Mouse (Mus musculus) megakaryocyte progenitor cell, adult 5-6 weeks (primary cell): ENCODE measurements around the gene Olfr298. TPM values are rescaled to one million over a fixed set of nuclear protein-coding genes. Genes with fewer than 3 reads are reported as not detected.

ENCODE experiments used
- ATAC-seq: replicated peaks from 2 replicates; pipeline ENCODE4 v1.8.0; 2016; ENCODE audit warnings: mild to moderate bottlenecking, moderate TSS enrichment, inconsistent platforms; ENCODE audit not compliant: poor library complexity
- total RNA-seq, 2 experiments: library from RNA; stranded (forward) in 1 of 2; stranded (reverse) in 1 of 2; fragments of 157-497, 149-512 nt in 1 of 2; fragments of 200-1000 nt in 1 of 2; gene quantifications; 2 replicates each; pipeline versions ENCODE4 v1.2.3 to v1.2.4; 2015 to 2017

Gene Olfr298
- total RNA-seq (2015) = not detected in 2 replicates
- total RNA-seq (2017) = not detected in 2 replicates

DNA sequence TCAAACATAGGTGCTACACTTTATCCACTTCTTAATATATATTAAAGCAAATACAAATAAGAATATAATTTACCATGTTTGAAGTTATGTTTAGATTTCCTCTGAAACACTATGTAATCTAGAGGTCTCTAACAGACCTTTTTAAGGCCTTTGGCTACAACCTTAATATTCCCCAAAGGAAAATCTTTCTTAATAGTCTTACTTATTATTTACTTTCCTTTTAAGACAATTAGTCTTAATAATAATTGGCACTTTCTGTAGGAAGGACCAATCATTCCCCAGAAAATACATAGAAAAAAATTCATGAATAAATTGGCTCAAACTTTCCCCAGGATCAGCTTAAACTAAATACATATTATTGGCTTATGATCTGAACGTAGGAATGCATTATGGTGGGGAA is at the start of gene Olfr298:
TSS of gene Olfr298 (minus strand) at position 101 of the 400 bp plus-strand sequence.
- no peak for ATAC-seq

- ATAC-seq = no peak
Measured at GRCm38 (mm10) chr7:86519668-86520067, 27.4 kb upstream of the Olfr298 start, which contains the start of gene Olfr297. Gene Olfr297 (plus strand): TSS chr7:86519968.

- ATAC-seq = no peak
Measured at GRCm38 (mm10) chr7:86459621-86460020, 32.7 kb downstream of the Olfr298 start, which contains the start of gene Olfr299. Gene Olfr299 (plus strand): TSS chr7:86459921.

Other genes starting within 250 kb of the Olfr298 start
- not detected in 2 replicates for gene Vmn2r76, start 246.2 kb downstream of the Olfr298 start, total RNA-seq (2015)
- gene Vmn2r76, start 246.2 kb downstream of the Olfr298 start, total RNA-seq (2017) = not detected in 2 replicates
- gene Olfr310, start 215.3 kb downstream of the Olfr298 start, total RNA-seq (2015) = not detected in 2 replicates
- gene Olfr310, start 215.3 kb downstream of the Olfr298 start, total RNA-seq (2017) = not detected in 2 replicates
- not detected in 2 replicates for gene Olfr309, start 178.8 kb downstream of the Olfr298 start, total RNA-seq (2015)
- not detected in 2 replicates for gene Olfr309, start 178.8 kb downstream of the Olfr298 start, total RNA-seq (2017)
- not detected in 2 replicates for gene Olfr308, start 166.9 kb downstream of the Olfr298 start, total RNA-seq (2015)
- gene Olfr308, start 166.9 kb downstream of the Olfr298 start, total RNA-seq (2017) = not detected in 2 replicates
- gene Olfr307, start 154.9 kb downstream of the Olfr298 start, total RNA-seq (2015) = not detected in 2 replicates
- gene Olfr307, start 154.9 kb downstream of the Olfr298 start, total RNA-seq (2017) = not detected in 2 replicates
- gene Olfr305, start 125.6 kb downstream of the Olfr298 start, total RNA-seq (2015) = not detected in 2 replicates
- not detected in 2 replicates for gene Olfr305, start 125.6 kb downstream of the Olfr298 start, total RNA-seq (2017)
- not detected in 2 replicates for gene Olfr304, start 105.8 kb downstream of the Olfr298 start, total RNA-seq (2015)
- not detected in 2 replicates for gene Olfr304, start 105.8 kb downstream of the Olfr298 start, total RNA-seq (2017)
- gene Olfr303, start 94.7 kb downstream of the Olfr298 start, total RNA-seq (2015) = not detected in 2 replicates
- not detected in 2 replicates for gene Olfr303, start 94.7 kb downstream of the Olfr298 start, total RNA-seq (2017)
- gene Olfr301, start 88.6 kb downstream of the Olfr298 start, total RNA-seq (2015) = not detected in 2 replicates
- gene Olfr301, start 88.6 kb downstream of the Olfr298 start, total RNA-seq (2017) = not detected in 2 replicates
- gene Olfr299, start 32.6 kb downstream of the Olfr298 start, total RNA-seq (2015) = not detected in 2 replicates
- gene Olfr299, start 32.6 kb downstream of the Olfr298 start, total RNA-seq (2017) = not detected in 2 replicates
- gene Olfr297, start 27.5 kb upstream of the Olfr298 start, total RNA-seq (2015) = not detected in 2 replicates
- not detected in 2 replicates for gene Olfr297, start 27.5 kb upstream of the Olfr298 start, total RNA-seq (2017)
- gene Olfr295, start 91.4 kb upstream of the Olfr298 start, total RNA-seq (2015) = not detected in 2 replicates
- not detected in 2 replicates for gene Olfr295, start 91.4 kb upstream of the Olfr298 start, total RNA-seq (2017)
- not detected in 2 replicates for gene Olfr294, start 124.2 kb upstream of the Olfr298 start, total RNA-seq (2015)
- not detected in 2 replicates for gene Olfr294, start 124.2 kb upstream of the Olfr298 start, total RNA-seq (2017)
- gene Olfr293, start 156.6 kb upstream of the Olfr298 start, total RNA-seq (2015) = not detected in 2 replicates
- gene Olfr293, start 156.6 kb upstream of the Olfr298 start, total RNA-seq (2017) = not detected in 2 replicates
- gene Olfr292, start 195.8 kb upstream of the Olfr298 start, total RNA-seq (2015) = not detected in 2 replicates
- not detected in 2 replicates for gene Olfr292, start 195.8 kb upstream of the Olfr298 start, total RNA-seq (2017)